Mouse (Mus musculus): Measurements from ENCODE around the gene Galk1.

GRCm38 (mm10) chr11:115970006-115970673 is 42.4 kb downstream of the Galk1 start:
- TF ChIP-seq POLR2A (IDR thresholded peaks at IDR 0.05; ENCODE audit: low read depth, low read length): no peak; the same call in 1 of the 2 replicates
- no peak for TF ChIP-seq CTCF (IDR thresholded peaks at IDR 0.05; ENCODE audit: borderline replicate concordance, insufficient read depth, low read length)
